Mouse (Mus musculus): Measurements from ENCODE around the gene Ptcd2. TPM values are rescaled to one million over a fixed set of nuclear protein-coding genes. Genes with fewer than 3 reads are reported as not detected.
A peak's percentile ranks its signal among the peaks of the same experiment; 100 is the strongest.

Ptcd2 gene
- total RNA-seq, 2 experiments from 2014 or later: 35.6 to 35.7 TPM

DNA sequence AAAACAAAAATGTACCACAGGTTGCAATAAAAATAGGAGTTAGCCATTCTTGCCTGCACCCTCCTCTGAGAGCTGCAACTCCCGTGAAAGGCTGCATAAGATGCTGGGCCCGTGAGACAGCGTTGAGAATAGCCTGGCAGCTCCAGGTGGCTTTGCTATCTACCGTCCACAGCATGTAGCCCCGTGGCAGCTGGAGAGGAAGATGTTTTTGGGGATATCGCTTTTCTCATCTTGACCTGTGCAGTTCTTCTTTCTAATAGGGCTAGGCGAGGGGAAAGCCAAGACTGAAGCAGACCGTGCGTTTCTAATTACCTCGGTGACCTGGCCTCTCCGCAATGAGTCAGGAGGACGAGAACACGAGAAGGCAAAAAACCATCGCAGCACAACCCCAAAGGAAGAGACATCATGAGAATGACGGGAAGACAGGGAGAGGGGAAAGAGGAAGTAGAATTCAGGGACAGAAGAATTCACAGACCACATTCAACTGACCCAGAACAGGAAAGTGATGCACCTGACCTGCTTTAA is 29.8 kb downstream of the Ptcd2 start:
- DNase-seq (ENCODE audit: low spot score in 2 of 2): no peak
- intact Hi-C loops (cut with DNase I): loop anchor here (5.0 kb wide), 2 partner anchors 212 to 447 kb away; no protein-coding TSS in a partner anchor

DNA sequence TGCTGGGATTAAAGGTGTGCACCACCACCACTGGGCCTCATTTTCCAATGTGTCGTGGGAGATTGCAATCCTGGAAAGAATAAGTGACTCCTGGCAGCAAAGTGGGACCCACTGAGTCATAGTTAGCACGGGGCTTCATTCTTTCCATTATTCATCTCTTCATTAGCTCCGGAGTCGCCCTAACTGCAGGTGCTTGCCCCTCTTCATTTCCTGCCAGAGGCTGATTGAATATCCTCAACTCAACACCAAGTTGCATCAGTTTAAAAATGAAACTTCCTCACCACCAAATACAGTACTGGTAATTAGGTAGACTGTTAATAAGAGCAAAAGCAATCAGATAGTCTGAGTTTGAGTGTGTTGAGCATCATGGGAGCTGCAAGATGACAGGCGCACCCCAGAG is 30.4 kb downstream of the Ptcd2 start:
- intact Hi-C loops (cut with DNase I): no loop called here

GRCm38 (mm10) chr13:99308393-99308792 is 36.1 kb downstream of the Ptcd2 start:
- intact Hi-C loops (cut with DNase I): no loop called here
- DNase-seq (ENCODE audit: low spot score in 2 of 2): no peak

More for the DNA sequence above, 30.4 kb downstream of the Ptcd2 start:
- DNase-seq (ENCODE audit: low spot score in 2 of 2): no peak

DNA sequence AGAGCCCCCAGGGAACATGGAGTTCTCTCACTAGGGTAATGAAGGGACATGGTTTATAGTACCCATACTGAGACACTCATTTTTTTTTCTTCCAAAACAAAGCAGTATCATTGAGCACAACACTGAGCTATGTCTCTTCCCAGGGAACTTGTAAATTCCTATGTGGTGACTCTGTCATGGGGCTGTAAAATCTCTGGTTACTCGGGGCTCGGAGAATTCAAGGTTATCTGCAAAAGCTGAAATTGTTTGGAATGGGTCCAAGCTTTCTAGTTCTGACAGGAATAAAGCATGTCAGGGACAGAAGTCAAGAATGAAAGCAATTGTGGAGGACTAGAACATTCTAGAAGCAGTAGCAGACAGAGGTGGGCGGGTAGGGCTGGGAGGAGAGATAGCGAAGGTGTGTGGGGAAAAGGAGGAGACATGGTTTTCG is 36.6 kb downstream of the Ptcd2 start:
- no peak for DNase-seq (ENCODE audit: low spot score in 2 of 2)
- intact Hi-C loops (cut with DNase I): no loop called here

DNA sequence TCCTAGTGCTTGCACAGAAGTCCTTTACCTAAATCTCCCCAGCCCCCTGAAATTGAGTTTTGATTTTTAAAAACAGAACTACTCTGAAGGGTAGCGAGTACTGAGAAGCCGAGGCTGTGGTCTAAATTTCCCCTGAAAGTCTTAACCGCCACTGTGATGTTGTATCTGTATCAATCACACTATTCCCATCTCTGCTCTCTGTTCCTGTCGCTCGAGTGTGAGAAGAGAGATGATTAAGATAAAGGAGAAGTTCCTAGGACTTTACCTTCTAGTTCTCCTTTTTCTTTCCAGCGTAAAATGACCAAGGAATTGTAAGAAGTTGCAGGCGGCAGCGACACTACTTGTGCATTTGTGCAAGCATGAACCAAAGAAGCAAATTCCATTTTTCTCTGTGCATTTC is 38.3 kb downstream of the Ptcd2 start:
- DNase-seq (ENCODE audit: low spot score in 2 of 2): no peak
- intact Hi-C loops (cut with DNase I): no loop called here

DNA sequence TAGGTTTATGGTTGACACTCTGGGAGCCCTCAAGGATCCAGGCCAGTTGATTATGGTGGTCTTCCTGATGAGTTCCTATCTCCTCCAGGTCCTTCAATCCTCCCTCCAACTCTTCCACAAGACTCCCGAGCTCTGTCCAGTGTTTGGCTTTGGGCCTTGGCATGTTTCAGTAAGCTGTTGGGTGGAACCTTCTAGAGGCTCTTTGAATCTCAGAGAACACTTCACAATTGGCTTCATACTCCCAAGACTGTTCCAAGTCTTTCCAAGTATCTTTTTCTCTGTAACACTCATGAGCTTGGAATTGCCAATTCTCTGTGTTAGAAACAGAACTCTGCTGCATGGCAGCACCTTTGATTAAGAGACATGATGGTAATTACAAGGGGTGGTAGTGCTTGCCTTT is 39.3 kb downstream of the Ptcd2 start:
- intact Hi-C loops (cut with DNase I): no loop called here
- no peak for DNase-seq (ENCODE audit: low spot score in 2 of 2)

DNA sequence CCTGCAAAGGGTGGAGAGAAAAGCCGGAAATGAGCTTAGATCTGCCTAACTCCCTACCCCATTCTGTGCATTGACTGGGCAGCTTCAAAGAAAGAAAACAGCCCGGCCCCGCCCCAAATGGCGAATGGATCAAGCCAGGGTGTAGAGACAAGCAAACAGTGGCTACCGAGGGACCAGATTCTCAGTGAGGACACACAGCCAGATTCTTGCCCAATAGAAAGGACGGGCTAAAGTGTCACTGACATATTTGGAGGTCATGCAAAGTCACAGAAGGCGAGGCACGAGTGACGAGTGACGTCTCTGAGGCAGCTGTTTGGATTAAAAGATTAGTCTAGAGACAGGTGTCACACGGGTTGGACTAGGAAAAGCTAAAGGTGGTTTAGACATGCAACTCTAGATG is 40.1 kb downstream of the Ptcd2 start:
- intact Hi-C loops (cut with DNase I): no loop called here
- DNase-seq (ENCODE audit: low spot score in 2 of 2): no peak

- peak; percentile 74 to 88 for DNase-seq (ENCODE audit: low spot score in 2 of 2)
- intact Hi-C loops (cut with DNase I): no loop called here
Measured at GRCm38 (mm10) chr13:99303846-99304245, 40.7 kb downstream of the Ptcd2 start.

- intact Hi-C loops (cut with DNase I): no loop called here
Measured at GRCm38 (mm10) chr13:99299921-99300320, 44.6 kb downstream of the Ptcd2 start.

GRCm38 (mm10) chr13:99294176-99294575 is 50.3 kb downstream of the Ptcd2 start:
- intact Hi-C loops (cut with DNase I): no loop called here

More at GRCm38 (mm10) chr13:99299921-99300320, 44.6 kb downstream of the Ptcd2 start:
- DNase-seq (ENCODE audit: low spot score in 2 of 2): peak in 1 of 2 experiments; percentile 28

GRCm38 (mm10) chr13:99290766-99291165 is 53.7 kb downstream of the Ptcd2 start:
- DNase-seq (ENCODE audit: low spot score in 2 of 2): no peak
- intact Hi-C loops (cut with DNase I): no loop called here

More at GRCm38 (mm10) chr13:99294176-99294575, 50.3 kb downstream of the Ptcd2 start:
- DNase-seq (ENCODE audit: low spot score in 2 of 2): no peak

- DNase-seq (ENCODE audit: low spot score in 2 of 2): no peak
- intact Hi-C loops (cut with DNase I): no loop called here
Measured at GRCm38 (mm10) chr13:99287786-99288185, 56.7 kb downstream of the Ptcd2 start.

DNA sequence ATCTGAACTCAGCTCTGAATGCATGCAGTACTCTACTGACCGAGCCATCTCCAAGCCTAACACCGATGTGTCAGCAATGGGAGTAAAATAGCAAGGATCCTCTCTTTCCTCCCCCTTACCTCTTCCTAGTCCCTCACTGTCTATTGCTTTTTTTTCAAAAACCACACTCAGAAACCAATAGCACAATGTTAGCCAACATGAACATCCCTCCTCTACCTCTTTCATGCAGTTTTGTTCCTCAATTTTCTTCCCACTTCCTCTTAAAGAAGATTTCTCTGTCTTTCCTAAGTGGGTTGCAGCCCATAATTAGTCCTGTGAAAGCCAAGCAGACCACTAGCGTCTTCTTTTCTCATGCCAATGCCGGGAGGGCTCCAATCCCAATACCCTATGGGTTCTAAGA is 57.3 kb downstream of the Ptcd2 start:
- no peak for DNase-seq (ENCODE audit: low spot score in 2 of 2)
- intact Hi-C loops (cut with DNase I): no loop called here

- intact Hi-C loops (cut with DNase I): no loop called here
- no peak for DNase-seq (ENCODE audit: low spot score in 2 of 2)
Measured at GRCm38 (mm10) chr13:99285241-99285640, 59.3 kb downstream of the Ptcd2 start.

DNA sequence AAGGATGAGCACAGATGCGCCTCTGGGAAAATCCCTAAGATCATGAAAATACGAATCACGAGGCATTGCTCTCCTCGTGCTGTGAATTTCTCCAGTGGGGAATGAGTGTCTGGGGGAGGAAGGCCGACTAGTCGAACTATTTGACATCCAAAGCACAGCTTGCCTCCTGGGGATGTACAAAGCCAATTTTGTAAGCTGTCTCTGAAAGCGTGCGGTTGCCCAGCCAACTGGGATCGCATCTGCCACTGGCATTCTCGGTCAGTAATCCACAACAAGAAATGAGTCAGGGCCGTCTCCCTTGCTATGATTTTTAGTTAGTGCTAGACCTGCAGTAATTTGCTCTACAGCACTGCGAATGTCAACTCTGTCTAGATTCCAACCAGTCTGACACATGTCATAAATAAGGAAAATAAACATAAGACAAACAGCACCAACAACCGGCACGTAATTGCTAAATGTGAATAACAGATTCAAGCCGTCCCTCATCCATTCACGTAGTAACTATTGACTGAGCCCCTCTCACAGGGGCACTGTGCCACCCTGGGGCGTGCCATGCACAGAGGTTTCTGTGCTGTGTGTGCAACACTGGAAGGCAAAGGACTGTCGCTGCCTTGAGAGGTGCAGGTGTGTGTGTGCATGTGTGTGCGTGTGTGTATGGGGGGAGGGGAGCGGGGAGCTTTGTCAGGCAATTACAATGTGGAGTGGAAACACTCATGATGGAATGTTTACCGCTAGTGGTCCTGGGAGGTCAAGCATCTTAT is 59.9 kb downstream of the Ptcd2 start:
- DNase-seq (ENCODE audit: low spot score in 2 of 2): peak; percentile 59 to 76
- intact Hi-C loops (cut with DNase I): no loop called here

DNA sequence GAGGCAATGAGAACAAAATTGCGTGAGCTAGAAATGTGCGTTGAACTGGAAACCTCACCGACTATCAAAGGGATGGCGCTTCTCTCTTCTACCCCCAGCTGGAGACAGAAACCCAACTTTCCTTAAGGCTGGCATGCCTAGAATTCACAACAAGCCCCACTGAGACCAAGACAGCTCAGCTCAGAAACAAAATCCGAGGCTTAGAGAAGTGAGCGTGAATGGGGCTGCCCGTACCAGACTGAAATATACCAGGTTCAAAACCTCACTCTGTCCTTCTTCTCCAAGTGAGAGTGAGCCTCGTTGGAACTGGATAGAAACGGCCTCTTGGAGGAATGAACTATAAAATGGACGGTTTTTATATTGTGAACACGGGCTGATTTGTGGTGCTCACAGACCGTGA is 60.6 kb downstream of the Ptcd2 start:
- no peak for DNase-seq (ENCODE audit: low spot score in 2 of 2)
- intact Hi-C loops (cut with DNase I): no loop called here

GRCm38 (mm10) chr13:99282961-99283360 is 61.5 kb downstream of the Ptcd2 start:
- DNase-seq (ENCODE audit: low spot score in 2 of 2): no peak
- intact Hi-C loops (cut with DNase I): no loop called here

- intact Hi-C loops (cut with DNase I): no loop called here
- DNase-seq (ENCODE audit: low spot score in 2 of 2): no peak
Measured at GRCm38 (mm10) chr13:99279351-99279750, 65.2 kb downstream of the Ptcd2 start.

- DNase-seq (ENCODE audit: low spot score in 2 of 2): no peak
- intact Hi-C loops (cut with DNase I): no loop called here
Measured at GRCm38 (mm10) chr13:99278511-99278910, 66.0 kb downstream of the Ptcd2 start.

DNA sequence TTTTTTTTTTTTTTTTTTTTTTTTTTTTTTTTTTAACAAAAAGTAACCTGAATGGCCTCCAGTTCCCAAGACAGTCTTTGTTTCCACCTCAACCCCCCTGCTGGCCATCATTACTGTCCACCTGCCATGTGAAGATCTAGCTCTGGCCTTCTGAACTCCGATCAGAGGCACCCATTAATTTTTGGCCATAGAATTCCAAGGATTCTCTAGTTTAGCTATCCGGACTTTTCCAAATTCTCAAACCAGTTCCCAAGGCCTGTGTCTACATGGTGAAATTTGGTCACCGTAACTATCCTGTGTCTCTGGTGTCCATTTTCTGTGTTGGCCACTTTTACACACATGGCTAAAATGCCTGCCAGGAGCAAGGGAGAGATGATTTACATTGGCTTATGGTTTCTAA is 67.0 kb downstream of the Ptcd2 start:
- no peak for DNase-seq (ENCODE audit: low spot score in 2 of 2)
- intact Hi-C loops (cut with DNase I): no loop called here

DNA sequence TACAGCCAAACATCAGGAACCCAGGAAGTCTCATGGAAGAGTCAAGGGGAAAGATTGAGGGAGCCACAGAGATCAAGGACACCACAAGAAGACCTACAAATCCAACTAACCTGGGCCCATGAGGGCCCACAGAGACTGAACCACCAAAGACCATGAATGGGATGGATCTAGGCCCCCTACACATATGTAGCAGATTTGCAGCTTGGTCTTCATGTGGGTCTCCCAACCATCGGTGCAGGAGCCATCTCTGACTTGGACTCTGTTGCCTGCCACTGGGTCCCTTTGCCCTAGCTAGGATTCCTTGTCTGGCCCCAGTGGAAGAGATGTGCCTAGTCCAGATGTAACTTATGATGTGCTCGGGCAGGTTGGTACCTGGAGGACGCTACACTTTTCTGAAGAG is 72.5 kb downstream of the Ptcd2 start:
- intact Hi-C loops (cut with DNase I): no loop called here

More for the DNA sequence above, 72.5 kb downstream of the Ptcd2 start:
- no peak for DNase-seq (ENCODE audit: low spot score in 2 of 2)
